Mouse (Mus musculus) spleen, adult 2 months (tissue): ENCODE measurements around the gene Ms4a2. TPM values are rescaled to one million over a fixed set of nuclear protein-coding genes. Genes with fewer than 3 reads are reported as not detected.

ENCODE experiments used
- DNase-seq, 2 experiments: peaks; one replicate each; pipeline versions ENCODE4 v3.0.0 to v3.0.0-alpha.2; 2012 to 2021; ENCODE audit warnings: low spot score in 2 of 2, low read depth in 1 of 2
- H3K27ac ChIP-seq: fragments of 200-500 bp; 2 replicates; pipeline ENCODE4 v1.5.1; 2012; ENCODE audit warnings: low read length, inconsistent platforms; ENCODE audit not compliant: insufficient read depth
- H3K27me3 ChIP-seq: fragments of 200-500 bp; 2 replicates; pipeline ENCODE4 v1.6.1; 2012; ENCODE audit warnings: mild to moderate bottlenecking, moderate library complexity, low read length, inconsistent platforms; ENCODE audit not compliant: control insufficient read depth, insufficient read depth
- H3K36me3 ChIP-seq: fragments of 200-500 bp; 2 replicates; pipeline ENCODE4 v1.6.1; 2012; ENCODE audit warnings: mild to moderate bottlenecking, low read length, inconsistent platforms; ENCODE audit not compliant: control insufficient read depth, insufficient read depth
- H3K4me1 ChIP-seq: fragments of 200-500 bp; 2 replicates; pipeline ENCODE4 v1.6.1; 2011; ENCODE audit warnings: inconsistent platforms; ENCODE audit not compliant: control insufficient read depth, insufficient read depth, insufficient read length
- H3K4me3 ChIP-seq: fragments of 200-500 bp; 2 replicates; pipeline ENCODE4 v1.5.1; 2011; ENCODE audit warnings: mild to moderate bottlenecking, inconsistent platforms; ENCODE audit not compliant: insufficient read depth, insufficient read length; ENCODE audit errors: extremely low read depth
- CTCF ChIP-seq: fragments of 200-500 bp; IDR thresholded peaks from 2 replicates; pipeline ENCODE4 v1.5.1; 2011; ENCODE audit warnings: mild to moderate bottlenecking, inconsistent platforms; ENCODE audit not compliant: insufficient read depth, insufficient read length, insufficient replicate concordance; ENCODE audit errors: extremely low read depth
- POLR2A ChIP-seq: fragments of 200-500 bp; IDR thresholded peaks from 2 replicates; pipeline ENCODE4 v1.6.1; 2011; ENCODE audit warnings: low read depth, low read length, inconsistent platforms
- WGBS: fragments of 180-500 bp; shearing (Covaris S2); methylation state at CpG from one replicate; pipeline ENCODE4 v1.1.7; 2018; 5-methylcytosine and 5-hydroxymethylcytosine counted together
- polyA plus RNA-seq: library from polyadenylated mRNA; depleted of rRNA; stranded (reverse); fragments of >200 nt; gene quantifications from 2 replicates; pipeline ENCODE4 v1.2.3, GENCODE M21; 2012

Ms4a2 gene
- polyA plus RNA-seq, 1 experiment = 0.14 TPM

DNA sequence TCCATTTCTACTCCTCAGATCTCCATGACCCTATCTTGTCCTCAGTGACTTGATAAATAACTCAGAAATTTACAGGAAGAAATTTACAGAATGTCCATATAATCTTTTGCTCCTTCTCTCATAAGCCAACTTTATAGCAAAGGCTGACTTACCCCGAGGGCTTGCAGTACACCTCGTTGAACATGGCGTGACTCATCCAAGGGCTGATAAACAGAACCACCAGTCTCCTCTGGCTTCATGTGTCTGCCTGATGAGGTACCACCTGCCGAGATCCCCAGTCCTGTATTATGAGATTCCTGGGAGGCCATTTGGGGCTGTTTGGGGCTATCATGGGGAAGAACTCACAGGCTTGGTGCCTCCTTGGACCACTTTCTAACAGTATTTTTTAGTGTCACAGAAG lies 15.5 kb upstream of the Ms4a2 start:
- H3K27ac ChIP-seq = no peak overlapping the region
- no peaks in the 10 kb centered on the region for H3K36me3 ChIP-seq
- no peak for TF ChIP-seq CTCF
- TF ChIP-seq POLR2A = no peak
- no peaks in the 10 kb centered on the region for H3K4me1 ChIP-seq
- WGBS = 80% methylated on average over 4 of the region's 4 CpGs
- H3K27me3 ChIP-seq = no peaks in the 10 kb centered on the region
- no peak overlapping the region for H3K4me3 ChIP-seq
- DNase-seq = no peak

DNA sequence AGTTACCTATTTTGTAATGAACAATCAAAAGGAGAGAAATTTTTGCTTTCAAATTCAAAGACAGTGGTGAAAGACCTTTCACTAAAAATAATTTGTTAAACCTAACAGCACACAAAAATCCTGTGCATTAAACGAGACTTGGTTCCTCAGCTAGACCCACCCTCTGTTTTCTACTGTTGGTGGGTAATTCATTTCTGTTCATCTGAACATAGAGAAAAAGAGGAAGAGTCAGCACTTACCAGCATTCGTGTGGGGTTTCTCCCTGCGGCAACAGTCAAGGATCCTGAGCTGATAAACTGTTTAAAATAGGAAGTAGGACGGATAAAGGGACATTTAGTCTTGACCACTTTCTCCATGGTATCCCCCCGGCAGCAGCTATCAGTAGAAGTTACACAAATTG lies 12.1 kb upstream of the Ms4a2 start:
- whole genome bisulfite sequencing = 16% methylated on average over 5 of the region's 5 CpGs
- H3K36me3 ChIP-seq = no peaks in the 10 kb centered on the region
- no peak overlapping the region for H3K4me3 ChIP-seq
- no peak for TF ChIP-seq POLR2A
- TF ChIP-seq CTCF = no peak
- DNase-seq = no peak
- H3K27me3 ChIP-seq = no peaks in the 10 kb centered on the region
- no peak overlapping the region for H3K27ac ChIP-seq
- no peaks in the 10 kb centered on the region for H3K4me1 ChIP-seq

GRCm38 (mm10) chr19:11634330-11634729 lies 10.8 kb upstream of the Ms4a2 start:
- Histone ChIP-seq H3K36me3 (no peaks in the 10 kb centered on the region), H3K27me3 (no peaks in the 10 kb centered on the region), H3K4me1 (no peaks in the 10 kb centered on the region), H3K4me3 (no peak overlapping the region), H3K27ac (no peak overlapping the region)
- TF ChIP-seq CTCF (no peak), POLR2A (no peak)
- 86% methylated on average over 2 of the region's 2 CpGs for WGBS
- DNase-seq = no peak

- no peak for DNase-seq
- no peak for TF ChIP-seq POLR2A
- no peak for TF ChIP-seq CTCF
- 92% methylated on average over 1 of the region's 1 CpGs for WGBS
- H3K4me1 ChIP-seq = no peaks in the 10 kb centered on the region
- no peaks in the 10 kb centered on the region for H3K27me3 ChIP-seq
- no peak overlapping the region for H3K27ac ChIP-seq
- H3K36me3 ChIP-seq = no peaks in the 10 kb centered on the region
- H3K4me3 ChIP-seq = no peak overlapping the region
These were observed 10.2 kb upstream of the Ms4a2 start for GRCm38 (mm10) chr19:11633732-11634131.

DNA sequence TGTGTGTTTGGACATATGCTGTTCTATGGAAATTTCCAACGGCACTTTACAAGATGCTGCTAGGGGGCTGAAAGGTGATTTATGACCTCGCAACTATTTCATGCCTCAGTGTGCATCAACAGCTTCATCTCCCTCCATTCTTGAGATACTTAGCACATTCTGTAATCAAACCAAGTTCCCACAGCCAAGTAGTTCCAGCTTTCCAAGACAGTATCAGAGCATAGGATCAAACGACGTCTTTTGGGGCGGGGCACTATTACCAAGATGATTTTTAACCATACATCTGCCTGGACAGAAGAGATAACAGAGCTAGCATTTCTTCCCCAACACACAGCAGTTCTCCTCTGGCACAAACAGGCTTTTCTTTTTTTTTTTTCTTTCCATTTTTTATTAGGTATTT lies 1.7 kb upstream of the Ms4a2 start:
- DNase-seq = no peak
- WGBS = 81% methylated on average over 5 of the region's 5 CpGs
- no peaks in the 10 kb centered on the region for H3K36me3 ChIP-seq

DNA sequence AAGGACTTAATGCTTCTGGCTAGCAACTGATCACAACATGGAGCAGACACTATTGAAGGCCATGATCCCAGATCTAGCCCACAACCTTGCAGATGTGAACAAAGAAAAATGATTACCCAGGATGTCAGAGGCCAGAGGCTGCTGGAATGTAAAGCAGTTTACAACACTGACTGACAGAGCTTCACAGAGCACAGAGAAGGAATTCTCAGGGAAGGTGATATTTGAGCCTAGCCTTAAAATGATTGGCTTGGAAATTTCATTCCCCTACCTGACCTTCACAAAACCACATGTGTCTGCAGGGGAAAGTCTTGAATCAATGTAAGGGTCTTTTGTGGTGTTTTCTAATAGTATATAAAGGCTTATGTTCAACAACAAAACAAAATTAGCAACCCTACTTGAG lies 1.3 kb upstream of the Ms4a2 start:
- Histone ChIP-seq H3K27ac (no peak overlapping the region), H3K27me3 (no peaks in the 10 kb centered on the region), H3K36me3 (no peaks in the 10 kb centered on the region), H3K4me3 (no peak overlapping the region), H3K4me1 (no peaks in the 10 kb centered on the region)
- DNase-seq = no peak
- TF ChIP-seq CTCF = no peak
- TF ChIP-seq POLR2A = no peak

More for the DNA sequence above, 1.7 kb upstream of the Ms4a2 start:
- H3K4me1 ChIP-seq = no peaks in the 10 kb centered on the region
- no peak overlapping the region for H3K27ac ChIP-seq
- no peak overlapping the region for H3K4me3 ChIP-seq
- no peak for TF ChIP-seq CTCF
- no peak for TF ChIP-seq POLR2A
- H3K27me3 ChIP-seq = no peaks in the 10 kb centered on the region

DNA sequence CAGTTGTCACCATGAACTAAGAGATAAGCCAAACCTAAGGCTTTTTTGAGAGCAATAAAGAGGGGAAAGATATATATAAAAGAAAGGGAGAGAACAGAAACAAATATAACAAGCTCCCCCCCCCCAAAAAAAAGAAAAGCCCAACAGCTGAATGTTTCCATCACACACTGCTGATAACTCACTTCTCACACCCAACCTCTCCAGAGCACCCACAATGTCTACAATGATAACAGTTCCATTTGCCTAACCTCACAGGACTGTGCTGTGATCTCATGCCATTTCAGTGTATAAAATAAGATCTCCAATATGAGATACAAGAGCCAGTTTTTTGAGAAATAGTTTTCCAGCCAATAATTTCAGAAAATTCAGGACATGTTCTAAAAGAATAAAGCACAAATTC lies 5.5 kb downstream of the Ms4a2 start:
- H3K27me3 ChIP-seq = no peaks in the 10 kb centered on the region
- no peaks in the 10 kb centered on the region for H3K36me3 ChIP-seq
- no peaks in the 10 kb centered on the region for H3K4me1 ChIP-seq
- no peak overlapping the region for H3K27ac ChIP-seq
- TF ChIP-seq POLR2A = no peak
- TF ChIP-seq CTCF = no peak
- DNase-seq = no peak
- H3K4me3 ChIP-seq = no peak overlapping the region
